Mouse (Mus musculus): ENCODE measurements around the gene Myt1. TPM values are rescaled to one million over a fixed set of nuclear protein-coding genes. Genes with fewer than 3 reads are reported as not detected.

The Myt1 gene
- total RNA-seq, 2 experiments from 2014 or later = not detected

Other genes starting within 250 kb of the Myt1 start
- gene Dnajc5, start 242.8 kb upstream of the Myt1 start, total RNA-seq (2015) = 25.0 and 30.7 TPM in 2 replicates
- gene Dnajc5, start 242.8 kb upstream of the Myt1 start, total RNA-seq (2017) = 37.4 and 40.0 TPM in 2 replicates
- 72.0 and 87.0 TPM in 2 replicates for gene Uckl1, start 178.4 kb upstream of the Myt1 start, total RNA-seq (2015)
- 54.7 and 67.0 TPM in 2 replicates for gene Uckl1, start 178.4 kb upstream of the Myt1 start, total RNA-seq (2017)
- 19.2 and 20.3 TPM in 2 replicates for gene Prpf6, start 171.5 kb upstream of the Myt1 start, total RNA-seq (2015)
- gene Prpf6, start 171.5 kb upstream of the Myt1 start, total RNA-seq (2017) = 79.3 and 93.2 TPM in 2 replicates
- 8.1 and 13.5 TPM in 2 replicates for gene Zfp512b, start 170.5 kb upstream of the Myt1 start, total RNA-seq (2015)
- gene Zfp512b, start 170.5 kb upstream of the Myt1 start, total RNA-seq (2017) = 7.6 and 16.4 TPM in 2 replicates
- gene Samd10, start 164.1 kb upstream of the Myt1 start, total RNA-seq (2015) = 9.0 and 10.9 TPM in 2 replicates
- 2.0 TPM in 2 replicates for gene Samd10, start 164.1 kb upstream of the Myt1 start, total RNA-seq (2017)
- gene Gm29797, start 106.3 kb upstream of the Myt1 start, total RNA-seq (2015) = not detected in 2 replicates
- not detected in 2 replicates for gene Gm29797, start 106.3 kb upstream of the Myt1 start, total RNA-seq (2017)
- gene Sox18, start 91.7 kb upstream of the Myt1 start, total RNA-seq (2015) = not detected in 2 replicates
- gene Sox18, start 91.7 kb upstream of the Myt1 start, total RNA-seq (2017) = not detected in 2 replicates
- gene Tcea2, start 83.0 kb upstream of the Myt1 start, total RNA-seq (2015) = 21.5 and 22.3 TPM in 2 replicates
- gene Tcea2, start 83.0 kb upstream of the Myt1 start, total RNA-seq (2017) = 8.7 and 9.8 TPM in 2 replicates
- gene Rgs19, start 69.4 kb upstream of the Myt1 start, total RNA-seq (2015) = 330 and 337 TPM in 2 replicates
- gene Rgs19, start 69.4 kb upstream of the Myt1 start, total RNA-seq (2017) = 81.1 and 100 TPM in 2 replicates
- gene Lkaaear1, start 64.9 kb upstream of the Myt1 start, total RNA-seq (2015) = not detected in 2 replicates
- gene Lkaaear1, start 64.9 kb upstream of the Myt1 start, total RNA-seq (2017) = not detected in 2 replicates
- gene Oprl1, start 48.3 kb upstream of the Myt1 start, total RNA-seq (2015) = not detected in 2 replicates
- not detected in 2 replicates for gene Oprl1, start 48.3 kb upstream of the Myt1 start, total RNA-seq (2017)
- 14.1 and 14.6 TPM in 2 replicates for gene Pcmtd2, start 74.5 kb downstream of the Myt1 start, total RNA-seq (2015)
- 15.5 and 22.2 TPM in 2 replicates for gene Pcmtd2, start 74.5 kb downstream of the Myt1 start, total RNA-seq (2017)
- 34.7 and 38.3 TPM in 2 replicates for gene Polr3k, start 101.0 kb downstream of the Myt1 start, total RNA-seq (2015)
- 30.3 and 31.9 TPM in 2 replicates for gene Polr3k, start 101.0 kb downstream of the Myt1 start, total RNA-seq (2017)
- not detected in 2 replicates for gene Gm14496, start 227.8 kb downstream of the Myt1 start, total RNA-seq (2015)
- not detected in 2 replicates for gene Gm14496, start 227.8 kb downstream of the Myt1 start, total RNA-seq (2017)

Measured in megakaryocyte progenitor cell, adult 5-6 weeks (primary cell).